Mouse (Mus musculus) thymus, postnatal 25 days (tissue): ENCODE results near the gene Hoxa3.
A peak's percentile ranks its signal among the peaks of the same experiment; 100 is the strongest.

ENCODE experiments used
- DNase-seq: peaks from one replicate; pipeline ENCODE4 v3.0.0; 2022

The Hoxa3 gene

GRCm38 (mm10) chr6:52231885-52232567, 18.9 kb upstream of the Hoxa3 start:
- DNase-seq, result peak; percentile 7

GRCm38 (mm10) chr6:52230516-52231165, 17.5 kb upstream of the Hoxa3 start, which contains the start of gene Hoxa9:
Gene Hoxa9 (minus strand): TSS chr6:52231089.
- no peak for DNase-seq

GRCm38 (mm10) chr6:52229558-52230416, 16.7 kb upstream of the Hoxa3 start:
- no peak for DNase-seq

GRCm38 (mm10) chr6:52228475-52229465, 15.6 kb upstream of the Hoxa3 start:
- DNase-seq, result peak; percentile 21

- DNase-seq, result no peak
Observed at GRCm38 (mm10) chr6:52227470-52228222, 14.5 kb upstream of the Hoxa3 start.

- no peak for DNase-seq
Observed at GRCm38 (mm10) chr6:52226569-52227257, 13.6 kb upstream of the Hoxa3 start.

GRCm38 (mm10) chr6:52225612-52226568, 12.8 kb upstream of the Hoxa3 start:
- peak; percentile 7 for DNase-seq

- no peak for DNase-seq
Observed at GRCm38 (mm10) chr6:52224895-52225611, 11.9 kb upstream of the Hoxa3 start.

GRCm38 (mm10) chr6:52223939-52224760, 11.0 kb upstream of the Hoxa3 start:
- DNase-seq, result no peak

GRCm38 (mm10) chr6:52222729-52223128, 9.6 kb upstream of the Hoxa3 start:
- DNase-seq, result no peak

GRCm38 (mm10) chr6:52221993-52222685, 9.0 kb upstream of the Hoxa3 start:
- DNase-seq, result no peak

GRCm38 (mm10) chr6:52221337-52221992, 8.3 kb upstream of the Hoxa3 start, which contains the start of gene Hoxa7:
Gene Hoxa7 (minus strand): TSS chr6:52221854.
- peak; percentile 84 for DNase-seq

- no peak for DNase-seq
Observed at GRCm38 (mm10) chr6:52220865-52221310, 7.8 kb upstream of the Hoxa3 start.

- peak; percentile 25 for DNase-seq
Observed at GRCm38 (mm10) chr6:52220003-52220864, 7.1 kb upstream of the Hoxa3 start.

GRCm38 (mm10) chr6:52219234-52219942, 6.3 kb upstream of the Hoxa3 start:
- no peak for DNase-seq
